Mouse (Mus musculus): ENCODE measurements around the gene Oasl2. TPM values are rescaled to one million over a fixed set of nuclear protein-coding genes. Genes with fewer than 3 reads are reported as not detected.

Oasl2 gene
- polyA plus RNA-seq (2014; fragmentation: Illumina TruSeq; extraction: RNeasy Lipid Tissue Mini Kit (QIAGEN cat#74804)), result 56.7 TPM

GRCm38 (mm10) chr5:114896688-114897373, at the start of gene Oasl2:
Oasl2 (plus strand) TSS chr5:114896936.

GRCm38 (mm10) chr5:114853364-114853763, 43.4 kb upstream of the Oasl2 start, which contains the start of gene 4930519G04Rik:
4930519G04Rik (plus strand) TSS chr5:114853664.

GRCm38 (mm10) chr5:114858582-114858981, 38.2 kb upstream of the Oasl2 start, which contains the start of gene Gm9936:
Gm9936 (minus strand) TSS chr5:114858682.

GRCm38 (mm10) chr5:114922998-114923473, 26.3 kb downstream of the Oasl2 start, which contains the start of gene Oasl1:
Oasl1 (plus strand) TSS chr5:114923240.

GRCm38 (mm10) chr5:114942074-114942765, 45.5 kb downstream of the Oasl2 start, which contains the start of gene 2210016L21Rik:
2210016L21Rik (plus strand) TSS chr5:114942158.

Other genes starting within 250 kb of the Oasl2 start
- gene Trpv4, start 238.5 kb upstream of the Oasl2 start, polyA plus RNA-seq (2014; fragmentation: Illumina TruSeq; extraction: RNeasy Lipid Tissue Mini Kit (QIAGEN cat#74804)), result not detected
- 25.3 TPM for gene Gltp, start 206.0 kb upstream of the Oasl2 start, polyA plus RNA-seq (2014; fragmentation: Illumina TruSeq; extraction: RNeasy Lipid Tissue Mini Kit (QIAGEN cat#74804))
- gene Tchp, start 189.2 kb upstream of the Oasl2 start, polyA plus RNA-seq (2014; fragmentation: Illumina TruSeq; extraction: RNeasy Lipid Tissue Mini Kit (QIAGEN cat#74804)), result 1.7 TPM
- 52.5 TPM for gene Ankrd13a, start 122.3 kb upstream of the Oasl2 start, polyA plus RNA-seq (2014; fragmentation: Illumina TruSeq; extraction: RNeasy Lipid Tissue Mini Kit (QIAGEN cat#74804))
- gene Git2, start 121.4 kb upstream of the Oasl2 start, polyA plus RNA-seq (2014; fragmentation: Illumina TruSeq; extraction: RNeasy Lipid Tissue Mini Kit (QIAGEN cat#74804)), result 20.9 TPM
- gene 1500011B03Rik, start 73.5 kb upstream of the Oasl2 start, polyA plus RNA-seq (2014; fragmentation: Illumina TruSeq; extraction: RNeasy Lipid Tissue Mini Kit (QIAGEN cat#74804)), result 60.0 TPM
- gene 4930519G04Rik, start 43.3 kb upstream of the Oasl2 start, polyA plus RNA-seq (2014; fragmentation: Illumina TruSeq; extraction: RNeasy Lipid Tissue Mini Kit (QIAGEN cat#74804)), result not detected
- gene Gm9936, start 38.3 kb upstream of the Oasl2 start, polyA plus RNA-seq (2014; fragmentation: Illumina TruSeq; extraction: RNeasy Lipid Tissue Mini Kit (QIAGEN cat#74804)), result not detected
- gene Oasl1, start 26.3 kb downstream of the Oasl2 start, polyA plus RNA-seq (2014; fragmentation: Illumina TruSeq; extraction: RNeasy Lipid Tissue Mini Kit (QIAGEN cat#74804)), result 0.68 TPM
- gene 2210016L21Rik, start 45.2 kb downstream of the Oasl2 start, polyA plus RNA-seq (2014; fragmentation: Illumina TruSeq; extraction: RNeasy Lipid Tissue Mini Kit (QIAGEN cat#74804)), result 0.94 TPM
- gene Hnf1a, start 74.2 kb downstream of the Oasl2 start, polyA plus RNA-seq (2014; fragmentation: Illumina TruSeq; extraction: RNeasy Lipid Tissue Mini Kit (QIAGEN cat#74804)), result not detected
- 155 TPM for gene Sppl3, start 114.2 kb downstream of the Oasl2 start, polyA plus RNA-seq (2014; fragmentation: Illumina TruSeq; extraction: RNeasy Lipid Tissue Mini Kit (QIAGEN cat#74804))
- gene Gm10401, start 201.4 kb downstream of the Oasl2 start, polyA plus RNA-seq (2014; fragmentation: Illumina TruSeq; extraction: RNeasy Lipid Tissue Mini Kit (QIAGEN cat#74804)), result not detected
- gene Acads, start 222.4 kb downstream of the Oasl2 start, polyA plus RNA-seq (2014; fragmentation: Illumina TruSeq; extraction: RNeasy Lipid Tissue Mini Kit (QIAGEN cat#74804)), result not detected
- gene Unc119b, start 238.0 kb downstream of the Oasl2 start, polyA plus RNA-seq (2014; fragmentation: Illumina TruSeq; extraction: RNeasy Lipid Tissue Mini Kit (QIAGEN cat#74804)), result 6.2 TPM

Data from ovary, adult 10 weeks (tissue).